Comparison of ENCODE assay signal across 18 mouse cellular contexts in the genomic region with DNA sequence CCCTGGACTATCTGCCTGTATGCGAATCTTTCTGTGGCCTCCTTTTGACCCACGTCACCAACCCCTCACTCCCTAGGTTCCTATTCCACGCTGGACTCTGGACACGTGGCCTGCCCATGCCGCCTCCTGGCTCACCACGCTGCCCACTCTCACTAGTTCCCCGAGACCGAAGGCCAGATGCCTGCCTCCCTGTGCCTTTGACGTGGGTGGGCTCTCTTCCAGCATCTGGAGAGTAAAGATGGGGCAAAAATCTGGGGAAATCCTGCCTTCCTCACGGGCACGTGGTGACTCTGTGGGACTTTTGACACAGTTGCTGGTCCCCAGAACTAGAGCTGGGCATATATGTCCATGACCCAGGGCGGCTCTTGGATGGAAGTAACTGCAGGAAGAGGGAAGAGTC.
A peak's percentile ranks its signal among the peaks of the same experiment; 100 is the strongest.
DNase-seq lines count a peak whose midpoint lies in the region; ATAC-seq lines count a peak whose summit lies in the region.
"Had no signal": no experiment of that assay in that cellular context is flagged by ENCODE, and none has a peak within 500 bp of the region (broad histone marks: within the 10 kb centered on the region; RNA-seq: fewer than 3 reads in every experiment).

No protein-coding gene starts in this region.

- 79% methylated on average over 12 of the region's 12 CpGs for WGBS in forebrain, embryonic 10.5 days
- WGBS in forebrain, embryonic 11.5 days = 77% methylated on average over 12 of the region's 12 CpGs
- WGBS in forebrain, embryonic 14.5 days = 55% methylated on average over 12 of the region's 12 CpGs

- H3K27me3 ChIP-seq in forebrain, embryonic 10.5 days (ENCODE audit: poor library complexity, severe bottlenecking) = peaks cover 32% of the 10 kb centered on the region
- H3K27me3 ChIP-seq in forebrain, embryonic 11.5 days (ENCODE audit: control insufficient read depth, insufficient read depth, low read length) = 0 out of 2 replicates have a peak, but pooled peaks cover 2% of the 10 kb centered on the region
- H3K27me3 ChIP-seq in forebrain, embryonic 14.5 days (replicated peaks; ENCODE audit: control insufficient read depth, insufficient read depth, low read length) = no peaks in the 10 kb centered on the region
- H3K27me3 ChIP-seq: intestine, embryonic 15.5 days had no signal

- no peaks in the 10 kb centered on the region for H3K9me3 ChIP-seq in forebrain, embryonic 10.5 days
- no peaks in the 10 kb centered on the region for H3K9me3 ChIP-seq in forebrain, embryonic 11.5 days (ENCODE audit: control insufficient read depth, low read length)
- H3K9me3 ChIP-seq in forebrain, embryonic 14.5 days (replicated peaks; ENCODE audit: control insufficient read depth, low read length) = no peaks in the 10 kb centered on the region
- H3K9me3 ChIP-seq: embryonic facial prominence, embryonic 13.5 days; heart, embryonic 12.5 days; hindbrain, embryonic 10.5 days; intestine, embryonic 15.5 days had no signal

- ATAC-seq in forebrain, embryonic 11.5 days (replicated peaks; ENCODE audit: low FRiP score) = no peak
- ATAC-seq in forebrain, embryonic 14.5 days = no peak
- ATAC-seq: activated CD4-positive, CD25-positive, alpha-beta regulatory T cell, adult 4 months; intestine, embryonic 15.5 days; Patski had no signal

- no peak overlapping the region for H3K9ac ChIP-seq in forebrain, embryonic 11.5 days (ENCODE audit: low read length)
- no peak overlapping the region for H3K9ac ChIP-seq in forebrain, embryonic 14.5 days (ENCODE audit: low read length)
- H3K9ac ChIP-seq: heart, embryonic 12.5 days; hindbrain, embryonic 14.5 days; intestine, embryonic 15.5 days had no signal

- no peak overlapping the region for H3K4me2 ChIP-seq in forebrain, embryonic 11.5 days (ENCODE audit: low read depth, low read length, severe bottlenecking)
- no peak overlapping the region for H3K4me2 ChIP-seq in forebrain, embryonic 14.5 days (ENCODE audit: low read length)
- H3K4me2 ChIP-seq: heart, embryonic 12.5 days; hindbrain, embryonic 14.5 days; intestine, embryonic 15.5 days had no signal

- no peak for DNase-seq in forebrain, embryonic 10.5 days (ENCODE audit: extremely low spot score, low spot score)
- DNase-seq in forebrain, embryonic 11.5 days (ENCODE audit: low spot score) = no peak
- peak; percentile 43 for DNase-seq in left cerebral cortex, postnatal 4 days
- DNase-seq in left cerebral cortex, postnatal 14 days (ENCODE audit: low spot score in 2 of 2) = no peak
- no peak for DNase-seq in forebrain, embryonic 14.5 days (ENCODE audit: low spot score)
- no peak for DNase-seq in thymus, postnatal 10 days (ENCODE audit: low spot score in 2 of 2)
- no peak for DNase-seq in gastrocnemius, adult 8-10 months (ENCODE audit: low spot score in 2 of 2)
- DNase-seq: adrenal gland, postnatal 14 days; cerebellum, adult 18-20 months; cerebellum, adult 9-11 months; gastrocnemius, postnatal 14 days had no signal

- intact Hi-C loops in left cerebral cortex, postnatal 4 days (cut with DNase I) = loop anchor here (5.0 to 10.0 kb wide), 3 partner anchors 45 to 152 kb away; no protein-coding TSS in a partner anchor
- intact Hi-C loops in left cerebral cortex, postnatal 14 days (cut with DNase I) = loop anchor here (5.0 kb wide), 1 partner anchor 40 kb away; no protein-coding TSS in a partner anchor

- H3K27ac ChIP-seq in forebrain, embryonic 10.5 days = 0 out of 2 replicates have a peak overlapping the region, but pooled peaks have one; percentile 7
- H3K27ac ChIP-seq in forebrain, embryonic 11.5 days (ENCODE audit: low read depth, low read length) = no peak overlapping the region
- peak overlapping the region; percentile 87; the same call in 1 of the 2 replicates for H3K27ac ChIP-seq in forebrain, embryonic 14.5 days (ENCODE audit: low read depth, low read length)
- H3K27ac ChIP-seq: embryonic facial prominence, embryonic 13.5 days; hindbrain, embryonic 14.5 days; intestine, embryonic 15.5 days had no signal

- no peak overlapping the region for H3K4me3 ChIP-seq in forebrain, embryonic 10.5 days
- no peak overlapping the region for H3K4me3 ChIP-seq in forebrain, embryonic 11.5 days (ENCODE audit: low read depth, low read length)
- no peak overlapping the region for H3K4me3 ChIP-seq in forebrain, embryonic 14.5 days (ENCODE audit: low read depth, low read length)
- H3K4me3 ChIP-seq: embryonic facial prominence, embryonic 13.5 days; heart, embryonic 12.5 days; hindbrain, embryonic 10.5 days; intestine, embryonic 15.5 days had no signal

- H3K36me3 ChIP-seq in forebrain, embryonic 10.5 days (replicated peaks) = peaks cover 16% of the 10 kb centered on the region
- no peaks in the 10 kb centered on the region for H3K36me3 ChIP-seq in forebrain, embryonic 11.5 days (ENCODE audit: control insufficient read depth, insufficient read depth, low read length)
- H3K36me3 ChIP-seq in forebrain, embryonic 14.5 days (ENCODE audit: control insufficient read depth, insufficient read depth, low read length) = 0 out of 2 replicates have a peak, but pooled peaks cover 3% of the 10 kb centered on the region
- H3K36me3 ChIP-seq: embryonic facial prominence, embryonic 13.5 days; heart, embryonic 12.5 days; hindbrain, embryonic 10.5 days; intestine, embryonic 15.5 days had no signal

- H3K4me1 ChIP-seq in forebrain, embryonic 10.5 days = peaks cover 60% of the 10 kb centered on the region
- H3K4me1 ChIP-seq in forebrain, embryonic 11.5 days (replicated peaks; ENCODE audit: control insufficient read depth, insufficient read depth, low read length) = peaks cover 18% of the 10 kb centered on the region
- peaks cover 46% of the 10 kb centered on the region for H3K4me1 ChIP-seq in forebrain, embryonic 14.5 days (ENCODE audit: control insufficient read depth, insufficient read depth, low read length)
- H3K4me1 ChIP-seq: intestine, embryonic 15.5 days had no signal
